Mouse (Mus musculus) adrenal gland, adult 18-20 months (tissue): ENCODE results near the gene Wee2. TPM values are rescaled to one million over a fixed set of nuclear protein-coding genes. Genes with fewer than 3 reads are reported as not detected.
A peak's percentile ranks its signal among the peaks of the same experiment; 100 is the strongest.

Source experiments
- DNase-seq, 2 experiments: peaks; one replicate each; pipeline ENCODE4 v3.0.0; 2021 to 2022; ENCODE audit warnings: low spot score in 2 of 2
- total RNA-seq, 2 experiments: library from RNA; stranded (reverse); gene quantifications; 1 replicate in 1 of 2; 2 replicates in 1 of 2; pipeline ENCODE4 v1.2.3; 2021

The Wee2 gene
- total RNA-seq, 2 experiments from 2014 or later: not detected

GRCm38 (mm10) chr6:40435151-40436046, 3.5 kb upstream of the Wee2 start:
- peak; percentile 46 to 48 for DNase-seq

- peak; percentile 84 to 89 for DNase-seq
Measured at GRCm38 (mm10) chr6:40436047-40436483, 2.8 kb upstream of the Wee2 start, which contains the start of gene E330009J07Rik. TSS of gene E330009J07Rik (minus strand) at chr6:40436135.

- DNase-seq: no peak
Measured at GRCm38 (mm10) chr6:40439731-40440130, 843 bp downstream of the Wee2 start.

GRCm38 (mm10) chr6:40441276-40441675, 2.4 kb downstream of the Wee2 start:
- DNase-seq: no peak

DNA sequence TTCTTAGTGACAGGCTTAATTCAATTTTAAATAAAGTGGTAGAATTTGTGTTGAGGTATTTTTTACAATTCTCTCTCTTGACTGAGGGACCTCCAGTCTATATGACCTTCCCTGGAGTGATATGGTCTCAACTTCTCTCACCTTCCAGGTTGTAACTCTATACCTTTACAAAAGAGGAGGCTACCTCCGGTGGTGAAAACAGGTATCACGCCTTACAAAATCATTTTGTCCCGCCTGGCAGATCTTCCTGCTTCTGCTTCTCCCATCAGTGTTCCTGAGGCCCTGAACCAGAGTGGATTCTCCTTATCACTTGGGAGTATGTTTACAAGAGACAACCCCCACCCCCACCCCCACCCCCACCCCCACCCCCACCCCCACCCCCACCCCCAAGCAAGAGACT, 2.9 kb downstream of the Wee2 start:
- DNase-seq: no peak

- no peak for DNase-seq
Measured at GRCm38 (mm10) chr6:40443281-40443928, 4.5 kb downstream of the Wee2 start.

DNA sequence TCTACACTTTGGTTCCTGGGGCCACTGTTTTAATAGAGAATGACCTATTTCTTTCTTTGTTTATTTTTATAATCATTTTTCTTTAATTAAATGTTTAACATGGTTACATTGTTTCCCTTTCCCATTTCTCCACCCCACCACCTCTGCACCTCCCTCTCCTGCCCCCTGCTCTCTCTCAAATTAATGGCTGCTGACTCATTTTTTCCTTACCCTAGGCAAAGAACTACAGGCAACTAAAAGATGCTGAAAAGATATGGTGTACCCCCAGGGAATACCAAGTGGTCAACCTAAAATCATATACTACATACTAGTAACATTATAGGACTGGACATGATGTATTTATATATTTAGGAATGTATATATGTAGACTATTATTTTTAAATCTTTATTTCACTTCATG, 9.7 kb downstream of the Wee2 start:
- no peak for DNase-seq

DNA sequence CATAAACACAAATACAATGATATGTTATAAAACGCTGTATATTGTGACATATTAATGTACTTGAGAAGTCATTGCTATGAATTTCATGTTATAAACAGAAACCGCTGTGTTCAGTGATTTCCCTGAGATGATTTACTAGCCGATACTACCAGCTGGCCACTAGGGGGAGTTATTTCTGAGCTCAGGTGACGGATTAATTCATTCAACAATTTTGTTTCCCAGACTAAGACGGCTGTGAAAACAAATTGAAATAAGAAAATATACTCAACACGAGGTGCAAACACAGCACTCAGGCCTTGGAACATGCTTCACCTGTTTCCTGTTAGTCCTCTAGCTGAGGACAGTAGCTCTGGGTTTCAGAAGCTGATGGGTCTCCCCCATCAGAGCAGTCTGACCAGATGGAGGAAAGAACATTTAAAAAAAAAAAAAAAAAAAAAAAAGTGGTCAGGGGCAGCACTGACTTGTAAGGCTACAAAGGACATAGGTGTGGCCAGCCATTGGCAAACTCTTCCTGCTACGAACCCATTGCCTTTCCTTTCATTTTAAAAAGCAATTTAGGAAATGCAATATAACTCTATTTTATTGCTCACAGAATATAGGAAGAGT, 15.7 kb downstream of the Wee2 start:
- DNase-seq: no peak

GRCm38 (mm10) chr6:40465710-40466109, 26.8 kb downstream of the Wee2 start:
- DNase-seq: no peak

- DNase-seq: peak; percentile 84 to 89
Measured at GRCm38 (mm10) chr6:40470916-40471719, 32.2 kb downstream of the Wee2 start, which contains the start of gene Ssbp1. TSS of gene Ssbp1 (plus strand) at chr6:40471352.

GRCm38 (mm10) chr6:40471720-40472010, 32.8 kb downstream of the Wee2 start:
- no peak for DNase-seq

GRCm38 (mm10) chr6:40476132-40476531, 37.2 kb downstream of the Wee2 start:
- DNase-seq: no peak

DNA sequence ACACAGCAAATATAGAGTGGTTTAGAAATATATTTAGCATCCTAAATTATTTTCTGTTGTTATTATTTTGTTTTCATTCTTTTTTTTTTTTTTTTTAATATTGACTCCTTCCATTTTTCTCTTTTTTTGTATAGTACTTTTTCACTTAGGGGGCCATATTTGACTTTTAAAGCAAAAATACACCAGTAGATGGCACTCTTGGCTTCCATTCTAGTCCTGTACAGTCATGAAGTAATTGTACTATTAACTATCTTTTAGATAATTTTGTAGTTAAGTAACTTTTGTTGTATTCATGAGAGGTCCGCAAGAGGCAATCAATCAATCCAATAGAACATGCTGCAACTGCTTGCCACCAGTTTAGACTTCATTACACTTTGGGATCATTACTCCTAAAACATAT, 40.8 kb downstream of the Wee2 start:
- no peak for DNase-seq

DNA sequence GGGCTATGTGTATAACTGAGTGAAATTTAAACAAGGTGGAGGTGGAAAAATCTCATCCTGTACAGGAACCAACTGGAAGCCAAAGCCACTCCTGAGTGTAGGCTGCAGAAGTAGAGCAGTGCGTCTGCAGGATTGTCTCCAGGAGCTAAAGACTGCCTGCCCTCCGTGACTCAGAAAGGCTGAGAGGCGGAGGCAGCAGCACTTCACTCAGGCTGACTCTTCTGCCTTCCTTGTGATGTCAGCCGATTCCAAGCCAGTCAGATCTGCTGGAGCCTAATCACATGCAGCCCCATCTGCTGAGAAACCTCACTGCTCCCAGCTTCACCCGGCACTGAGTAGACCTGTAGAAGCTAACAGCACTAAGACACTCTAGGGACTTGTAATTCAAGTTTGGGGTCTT, 43.4 kb downstream of the Wee2 start:
- DNase-seq: no peak

DNA sequence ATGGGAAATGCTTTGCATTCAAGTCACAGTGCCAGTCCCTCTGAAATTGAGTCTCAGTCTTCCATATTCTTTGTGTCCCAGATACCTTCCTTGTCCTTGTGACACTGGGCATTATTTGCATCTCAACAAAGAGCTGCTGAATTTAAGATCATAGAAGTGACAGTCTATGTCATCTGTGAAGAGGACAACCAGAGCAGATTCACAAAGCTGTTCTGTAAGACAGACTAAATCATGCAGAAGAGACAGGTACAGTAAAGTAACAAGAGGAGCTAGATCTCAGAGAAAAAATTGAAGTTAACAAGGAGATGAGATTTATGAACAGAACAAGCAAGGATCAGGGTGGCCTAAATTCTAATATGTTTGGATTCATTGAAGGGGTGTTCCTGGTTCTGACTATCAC, 52.0 kb downstream of the Wee2 start, which contains the start of gene Tas2r137:
TSS of gene Tas2r137 (plus strand) at position 301 of the 400 bp plus-strand sequence.
- no peak for DNase-seq

GRCm38 (mm10) chr6:40493229-40493628, 54.3 kb downstream of the Wee2 start, which contains the start of gene Tas2r108:
TSS of gene Tas2r108 (plus strand) at chr6:40493529.
- no peak for DNase-seq

Other genes starting within 250 kb of the Wee2 start
- gene Agk, start 113.9 kb upstream of the Wee2 start, total RNA-seq: 10 to 100 TPM; 20.3 to 30.5 TPM
- gene E330009J07Rik, start 3.0 kb upstream of the Wee2 start, total RNA-seq: 10 to 100 TPM in 1 of 2 experiments, 1 to 10 TPM in 1; 9.9 to 14.9 TPM
- 10 to 100 TPM; 37.7 to 42.4 TPM for gene Ssbp1, start 32.3 kb downstream of the Wee2 start, total RNA-seq
- gene Tas2r137, start 52.1 kb downstream of the Wee2 start, total RNA-seq: not detected
- gene Tas2r108, start 54.4 kb downstream of the Wee2 start, total RNA-seq: not detected
- not detected for gene Prss37, start 80.4 kb downstream of the Wee2 start, total RNA-seq
- gene Olfr461, start 116.0 kb downstream of the Wee2 start, total RNA-seq: not detected
- gene Olfr460, start 130.4 kb downstream of the Wee2 start, total RNA-seq: not detected
- 1 to 10 TPM in 1 of 2 experiments, under 1 TPM in 1; 0.86 to 1.1 TPM for gene Clec5a, start 146.7 kb downstream of the Wee2 start, total RNA-seq
- not detected for gene Tas2r138, start 174.2 kb downstream of the Wee2 start, total RNA-seq
- under 1 TPM in 1 of 2 experiments, not detected in 1; 0.89 TPM for gene Mgam, start 189.7 kb downstream of the Wee2 start, total RNA-seq